Comparison of ENCODE assay signal across 31 mouse cellular contexts in genomic region chr11:120454965-120455364, GRCm38 (mm10). TPM values are rescaled to one million over a fixed set of nuclear protein-coding genes. Genes with fewer than 3 reads are reported as not detected.
DNase-seq lines count a peak whose midpoint lies in the region; ATAC-seq and TF ChIP-seq lines count a peak whose summit lies in the region.
"Had no signal": no experiment of that assay in that cellular context is flagged by ENCODE, and none has a peak within 500 bp of the region (broad histone marks: within the 10 kb centered on the region; RNA-seq: fewer than 3 reads in every experiment).

No protein-coding gene starts in this region.

- H3K9ac ChIP-seq in liver, embryonic 16.5 days (ENCODE audit: low read depth, low read length) = no peak overlapping the region; the same call in 1 of the 2 replicates
- H3K9ac ChIP-seq: forebrain, embryonic 13.5 days; heart, embryonic 13.5 days; hindbrain, embryonic 14.5 days had no signal

- H3K4me2 ChIP-seq in liver, embryonic 16.5 days (ENCODE audit: low read depth, low read length) = peak overlapping the region; percentile 30; the same call in 1 of the 2 replicates
- H3K4me2 ChIP-seq: forebrain, embryonic 13.5 days; heart, embryonic 13.5 days; hindbrain, embryonic 14.5 days had no signal

- H3ac ChIP-seq in C2C12 (ENCODE audit: control insufficient read depth, insufficient read length, low read depth) = no peak overlapping the region

- H3K79me2 ChIP-seq in C2C12 (ENCODE audit: control insufficient read depth, insufficient read depth) = peaks cover 39% of the 10 kb centered on the region

- peaks cover 18% of the 10 kb centered on the region for H3K79me3 ChIP-seq in C2C12 (ENCODE audit: low read depth)

- H3K4me1 ChIP-seq in liver, embryonic 16.5 days (ENCODE audit: control insufficient read depth, low read depth, low read length) = peaks cover 39% of the 10 kb centered on the region

- intact Hi-C loops in gastrocnemius, adult 2 months (cut with DNase I) = no loop called here

- DNase-seq in gastrocnemius, adult 2 months = peak; percentile 4
- DNase-seq in gastrocnemius, postnatal 10 days = no peak
- no peak for DNase-seq in frontal cortex, postnatal 10 days (ENCODE audit: low spot score in 2 of 2)
- DNase-seq in cerebellum, postnatal 25 days = no peak
- DNase-seq: adrenal gland, adult 2 months; adrenal gland, postnatal 14 days; cerebellum, adult 11 months; cerebellum, adult 2 months; cerebellum, adult 9-11 months; cerebellum, postnatal 36 days; gastrocnemius, postnatal 36 days; heart, adult 2 months; heart, postnatal 14 days; heart, postnatal 4 days had no signal

- TF ChIP-seq CTCF in gastrocnemius, adult 2 months (IDR thresholded peaks at IDR 0.05) = no peak
- no peak for TF ChIP-seq CTCF in C2C12 (IDR thresholded peaks at IDR 0.05; ENCODE audit: control insufficient read depth, insufficient read depth, insufficient read length)

- no peak for ATAC-seq in liver, embryonic 16.5 days (ENCODE audit: low read depth)
- ATAC-seq: forebrain, embryonic 13.5 days; forebrain, embryonic 16.5 days; hindbrain, postnatal 0 days; inflammation-experienced regulatory T-cells, adult 6 months; Patski had no signal

- H3K27me3 ChIP-seq in C2C12 (ENCODE audit: control insufficient read depth, insufficient read depth, insufficient read length) = peaks cover 4% of the 10 kb centered on the region
- H3K27me3 ChIP-seq in liver, embryonic 16.5 days (ENCODE audit: control insufficient read depth, insufficient read depth, low read depth, low read length) = no peaks in the 10 kb centered on the region
- H3K27me3 ChIP-seq: CH12.LX; forebrain, embryonic 13.5 days; heart, embryonic 13.5 days; Patski had no signal

- no peak overlapping the region for H3K4me3 ChIP-seq in gastrocnemius, adult 2 months
- H3K4me3 ChIP-seq in C2C12 (ENCODE audit: insufficient read depth, poor library complexity, severe bottlenecking) = peak overlapping the region; percentile 12
- no peak overlapping the region for H3K4me3 ChIP-seq in liver, embryonic 16.5 days (ENCODE audit: low read depth, low read length)
- H3K4me3 ChIP-seq: forebrain, embryonic 10.5 days; forebrain, embryonic 13.5 days; heart, adult 2 months; heart, embryonic 10.5 days; heart, embryonic 13.5 days had no signal

- WGBS in liver, embryonic 16.5 days (ENCODE audit: insufficient replicate concordance) = 90% methylated on average over 4 of the region's 4 CpGs

- H3K36me3 ChIP-seq in C2C12 (ENCODE audit: control insufficient read depth, insufficient read depth) = peaks cover 9% of the 10 kb centered on the region
- no peaks in the 10 kb centered on the region for H3K36me3 ChIP-seq in liver, embryonic 16.5 days (ENCODE audit: control insufficient read depth, insufficient read depth)

- no peaks in the 10 kb centered on the region for H3K9me3 ChIP-seq in liver, embryonic 16.5 days (replicated peaks; ENCODE audit: control insufficient read depth, low read length)
- H3K9me3 ChIP-seq: forebrain, embryonic 10.5 days; forebrain, embryonic 13.5 days; G1E; heart, embryonic 10.5 days; heart, embryonic 13.5 days had no signal

- no peak overlapping the region for H3K27ac ChIP-seq in gastrocnemius, adult 2 months
- H3K27ac ChIP-seq in liver, embryonic 16.5 days (ENCODE audit: low read length) = peak overlapping the region; percentile 45
- H3K27ac ChIP-seq: forebrain, embryonic 10.5 days; forebrain, embryonic 13.5 days; heart, adult 2 months; heart, embryonic 10.5 days; heart, embryonic 13.5 days; hindbrain, embryonic 14.5 days; hindbrain, postnatal 0 days had no signal

TF ChIP-seq in C2C12, 6 proteins besides CTCF, POLR2A, EP300 and RAD21:
- TF ChIP-seq MAX (IDR thresholded peaks at IDR 0.05) (no peak), USF1 (IDR thresholded peaks at IDR 0.05; ENCODE audit: low read depth) (no peak), CEBPB (IDR thresholded peaks at IDR 0.05; ENCODE audit: low read depth) (no peak), MYOD1 (IDR thresholded peaks at IDR 0.05; ENCODE audit: control insufficient read depth, insufficient read length, low read depth) (no peak), MYOG (IDR thresholded peaks at IDR 0.05; ENCODE audit: control insufficient read depth, extremely low read depth, insufficient read length) (no peak), FOSL1 (IDR thresholded peaks at IDR 0.05; ENCODE audit: insufficient read depth, low read length, poor library complexity, severe bottlenecking) (no peak)

RNA-seq across cellular contexts. Expression of gene Pde6g, which starts 1.7 kb away (rescaled TPM):
- 1 to 10 TPM in 1 of 2 experiments, under 1 TPM in 1; 0.41 to 1.2 TPM for total RNA-seq in gastrocnemius, adult 2 months (2021)
- under 1 TPM; 0.23 to 0.41 TPM for total RNA-seq in gastrocnemius, postnatal 10 days (2021)
- 0.13 TPM for polyA plus RNA-seq in C2C12 (2012; fragmentation: generic; extraction: Trizol)
- 0.09 and 0.13 TPM in 2 replicates for polyA plus RNA-seq in liver, embryonic 16.5 days (2015; fragmentation: Nextera tagmentation; extraction: Ambion mirVana)
- total RNA-seq: granulocyte monocyte progenitor cell, adult 5-6 weeks; hindbrain, postnatal 0 days had no signal
- polyA plus RNA-seq: embryonic facial prominence, embryonic 14.5 days; heart, embryonic 13.5 days had no signal

RNA-seq across cellular contexts. Expression of gene Oxld1, which starts 2.9 kb away (rescaled TPM):
- 10 to 100 TPM; 19.1 to 31.8 TPM for total RNA-seq in gastrocnemius, adult 2 months (2021)
- total RNA-seq in gastrocnemius, postnatal 10 days (2021) = 10 to 100 TPM; 21.2 to 24.1 TPM
- polyA plus RNA-seq in C2C12 (2012; fragmentation: generic; extraction: Trizol) = 7.5 TPM
- polyA plus RNA-seq in liver, embryonic 16.5 days (2015; fragmentation: Nextera tagmentation; extraction: Ambion mirVana) = 9.1 and 9.3 TPM in 2 replicates

RNA-seq across cellular contexts. Expression of gene Ccdc137, which starts 3.0 kb away (rescaled TPM):
- total RNA-seq in gastrocnemius, adult 2 months (2021) = 1 to 10 TPM; 5.2 to 7.2 TPM
- 1 to 10 TPM; 5.5 to 6.8 TPM for total RNA-seq in gastrocnemius, postnatal 10 days (2021)
- 24.6 TPM for polyA plus RNA-seq in C2C12 (2012; fragmentation: generic; extraction: Trizol)
- polyA plus RNA-seq in liver, embryonic 16.5 days (2015; fragmentation: Nextera tagmentation; extraction: Ambion mirVana) = 15.0 and 15.2 TPM in 2 replicates

RNA-seq across cellular contexts. Expression of gene Arl16, which starts 12.4 kb away (rescaled TPM):
- 1 to 10 TPM; 5.6 to 6.3 TPM for total RNA-seq in gastrocnemius, adult 2 months (2021)
- total RNA-seq in gastrocnemius, postnatal 10 days (2021) = 10 to 100 TPM; 16.1 to 17.5 TPM
- 26.4 TPM for polyA plus RNA-seq in C2C12 (2012; fragmentation: generic; extraction: Trizol)
- 12.4 and 12.5 TPM in 2 replicates for polyA plus RNA-seq in liver, embryonic 16.5 days (2015; fragmentation: Nextera tagmentation; extraction: Ambion mirVana)

RNA-seq across cellular contexts. Expression of gene Tspan10, which starts 12.5 kb away (rescaled TPM):
- total RNA-seq in gastrocnemius, adult 2 months (2021) = 1 to 10 TPM in 1 of 2 experiments, not detected in 1; 1.1 TPM
- not detected for total RNA-seq in gastrocnemius, postnatal 10 days (2021)
- polyA plus RNA-seq in C2C12 (2012; fragmentation: generic; extraction: Trizol) = 0.02 TPM
- polyA plus RNA-seq in liver, embryonic 16.5 days (2015; fragmentation: Nextera tagmentation; extraction: Ambion mirVana) = not detected in 2 replicates
- total RNA-seq: granulocyte monocyte progenitor cell, adult 5-6 weeks; hindbrain, postnatal 0 days had no signal
- polyA plus RNA-seq: adrenal gland, adult 2 months; forebrain, embryonic 13.5 days; forebrain, embryonic 16.5 days; G1E; heart, embryonic 10.5 days; heart, embryonic 13.5 days; heart, embryonic 16.5 days; hindbrain, embryonic 11.5 days; hindbrain, embryonic 14.5 days; hindbrain, postnatal 0 days; Patski had no signal
